Mouse (Mus musculus) layer of hippocampus, postnatal 10 days (tissue): ENCODE results near the gene Olfr727. TPM values are rescaled to one million over a fixed set of nuclear protein-coding genes. Genes with fewer than 3 reads are reported as not detected.

ENCODE experiments used
- DNase-seq, 2 experiments: peaks; one replicate each; pipeline ENCODE4 v3.0.0; 2021; ENCODE audit warnings: low spot score in 2 of 2
- long read RNA-seq: library from polyadenylated mRNA; stranded (forward); transcript quantifications from one replicate; pipeline ENCODE4 v2.0.0, GENCODE M21; 2023
- total RNA-seq, 2 experiments: library from RNA; stranded (reverse); gene quantifications; 2 replicates each; pipeline ENCODE4 v1.2.3; 2021

The Olfr727 gene
- total RNA-seq, result not detected
- long read RNA-seq, result 0 reads

DNA sequence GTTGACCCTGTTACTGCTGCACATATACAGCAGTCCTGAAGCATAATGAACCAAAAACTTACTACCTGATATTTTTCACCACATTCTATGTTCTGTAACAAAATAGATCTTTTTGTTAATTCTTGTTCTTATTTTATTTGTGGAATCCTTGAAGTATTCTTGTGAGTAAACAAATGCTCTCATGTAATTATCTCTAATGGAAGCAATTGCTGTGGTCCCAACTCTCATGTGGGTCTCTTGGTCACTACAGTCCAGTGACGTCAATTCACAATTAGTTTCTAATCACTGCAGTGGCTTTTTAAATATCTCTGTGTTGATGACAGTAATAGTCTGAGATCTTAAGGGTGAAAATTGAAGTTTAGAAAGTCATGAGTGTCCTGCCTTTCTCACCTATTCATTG, at the start of gene Olfr727:
Olfr727 (plus strand) TSS at position 301 of the 400 bp plus-strand sequence.
- DNase-seq, result no peak

DNA sequence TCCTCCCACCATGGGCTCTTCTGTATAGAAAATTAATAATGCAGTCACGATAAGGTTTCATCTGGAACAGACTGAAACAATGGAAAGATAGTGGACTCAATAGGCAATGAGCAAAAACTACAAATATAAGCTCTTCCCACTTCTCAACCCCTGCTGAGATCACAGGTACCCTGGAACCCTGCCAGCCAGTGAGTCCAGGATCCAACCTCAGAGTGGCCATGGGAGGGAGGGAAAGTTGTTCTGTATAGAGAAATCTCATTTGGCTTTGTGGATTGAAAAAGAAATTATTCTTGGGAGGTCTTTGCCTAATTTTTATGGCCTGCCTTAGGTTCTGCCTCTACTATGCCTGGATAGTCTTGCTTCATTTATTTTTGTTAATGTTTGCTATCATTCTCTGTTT, 32.1 kb upstream of the Olfr727 start, which contains the start of gene Olfr726:
Olfr726 (minus strand) TSS at position 101 of the 400 bp plus-strand sequence.
- no peak for DNase-seq

DNA sequence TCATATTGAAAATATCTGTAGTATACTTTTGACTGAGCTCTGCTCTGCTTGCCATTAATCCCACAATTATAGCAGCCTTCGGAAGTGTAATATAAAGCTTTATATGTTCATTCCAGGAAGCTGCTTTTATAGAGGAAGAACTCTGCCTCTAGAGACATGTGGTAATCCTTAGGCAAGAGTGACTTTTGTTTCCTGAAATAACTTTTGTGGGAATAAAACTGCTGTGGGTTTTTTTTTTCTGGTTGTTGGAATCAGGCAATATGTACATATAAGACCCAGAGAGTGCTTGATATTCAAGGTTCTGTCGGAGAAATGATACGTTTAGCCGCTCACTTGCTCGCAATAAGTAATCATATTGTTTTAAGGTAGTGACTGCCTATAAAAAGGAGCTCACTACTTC, 19.6 kb downstream of the Olfr727 start, which contains the start of gene Olfr728:
Olfr728 (minus strand) TSS at position 101 of the 400 bp plus-strand sequence.
- no peak for DNase-seq

DNA sequence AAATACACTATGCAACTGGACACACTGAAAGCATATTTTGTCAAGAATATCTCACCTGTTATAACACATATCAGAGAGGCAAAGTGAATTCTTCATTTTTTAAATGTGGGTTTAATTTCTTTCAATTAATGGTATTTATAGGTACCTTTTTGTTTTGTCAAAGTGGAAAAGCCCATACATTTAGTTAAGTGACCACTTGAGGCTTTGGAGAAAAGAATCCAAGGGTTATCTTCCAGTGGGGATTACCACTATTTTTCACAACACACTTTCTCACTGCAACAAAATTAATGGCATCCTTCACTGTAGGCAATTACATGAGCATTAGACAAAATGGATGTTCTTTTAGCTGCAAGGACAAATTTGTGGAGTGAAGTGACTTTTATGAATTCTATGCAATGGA, 29.8 kb downstream of the Olfr727 start, which contains the start of gene Olfr729:
Olfr729 (minus strand) TSS at position 101 of the 400 bp plus-strand sequence.
- no peak for DNase-seq

Other genes with a start within 250 kb of the Olfr727 start
- gene Olfr722, start 221.2 kb upstream of the Olfr727 start, total RNA-seq, result not detected
- gene Olfr723, start 191.4 kb upstream of the Olfr727 start, total RNA-seq, result not detected
- not detected for gene Olfr724, start 159.9 kb upstream of the Olfr727 start, total RNA-seq
- gene Olfr725, start 82.8 kb upstream of the Olfr727 start, total RNA-seq, result not detected
- not detected for gene Olfr726, start 32.2 kb upstream of the Olfr727 start, total RNA-seq
- not detected for gene Olfr728, start 19.5 kb downstream of the Olfr727 start, total RNA-seq
- not detected for gene Olfr729, start 29.7 kb downstream of the Olfr727 start, total RNA-seq
- gene Olfr730, start 65.0 kb downstream of the Olfr727 start, total RNA-seq, result not detected
- not detected for gene Olfr731, start 118.7 kb downstream of the Olfr727 start, total RNA-seq
- gene Olfr732, start 161.0 kb downstream of the Olfr727 start, total RNA-seq, result not detected
- gene Olfr733, start 178.3 kb downstream of the Olfr727 start, total RNA-seq, result not detected
- not detected for gene Olfr734, start 203.6 kb downstream of the Olfr727 start, total RNA-seq
- not detected for gene Olfr735, start 225.7 kb downstream of the Olfr727 start, total RNA-seq
- gene Tlr11, start 234.7 kb downstream of the Olfr727 start, total RNA-seq, result not detected